Mouse (Mus musculus) G1E (cell line): ENCODE results near the gene Unc93a2.
"Not testable (repeated sequence)": the region's sequence is repeated elsewhere in the genome, so short reads cannot be mapped to it uniquely, and the experiment has no call there.

Source experiments
- CTCF ChIP-seq: IDR thresholded peaks from 2 replicates; pipeline ENCODE4 v1.5.1; 2012; ENCODE audit warnings: low read depth, low read length, inconsistent platforms, mixed read lengths
- GATA1 ChIP-seq: IDR thresholded peaks from 2 replicates; pipeline ENCODE4 v1.6.1; 2012; ENCODE audit warnings: borderline replicate concordance, low read length, inconsistent platforms, mixed read lengths
- POLR2AphosphoS5 ChIP-seq: IDR thresholded peaks from 2 replicates; pipeline ENCODE4 v1.6.1; 2012; ENCODE audit warnings: low read depth, low read length, inconsistent platforms; ENCODE audit not compliant: insufficient replicate concordance

- not testable (repeated sequence) for TF ChIP-seq CTCF, GATA1, POLR2AphosphoS5
Observed at GRCm38 (mm10) chr17:7386016-7386415, 752 bp upstream of the Unc93a2 start.
